Mouse (Mus musculus): ENCODE results near the gene Alb. TPM values are rescaled to one million over a fixed set of nuclear protein-coding genes. Genes with fewer than 3 reads are reported as not detected.

Gene Alb
- total and polyA plus RNA-seq, 2 experiments from 2014 or later: not detected

GRCm38 (mm10) chr5:90490518-90490917, 29.8 kb downstream of the Alb start, which contains the start of gene Afp:
TSS of gene Afp (plus strand) at chr5:90490737.
- TF ChIP-seq CTCF (IDR thresholded peaks at IDR 0.05; ENCODE audit: low read depth): no peak
- H3K36me3 ChIP-seq (ENCODE audit: insufficient read depth): no peaks in the 10 kb centered on the region
- no peaks in the 10 kb centered on the region for H3K9me3 ChIP-seq (ENCODE audit: low read length)
- H3K9ac ChIP-seq: no peak within 1 kb of the TSS
- no peak within 1 kb of the TSS for H3K27ac ChIP-seq (ENCODE audit: low read depth, low read length)
- H3K4me2 ChIP-seq (ENCODE audit: low read depth): no peak within 1 kb of the TSS
- DNase-seq (no peak), ATAC-seq (no peak)
- H3K27me3 ChIP-seq (ENCODE audit: insufficient read depth, low read length): no peaks in the 10 kb centered on the region
- 86% methylated on average over 7 of the region's 7 CpGs for WGBS
- H3K4me1 ChIP-seq (ENCODE audit: insufficient read depth): no peaks in the 10 kb centered on the region
- no peak within 1 kb of the TSS for H3K4me3 ChIP-seq (ENCODE audit: low read depth, low read length)

- no peaks in the 10 kb centered on the region for H3K4me1 ChIP-seq (ENCODE audit: insufficient read depth)
- H3K27me3 ChIP-seq (ENCODE audit: insufficient read depth, low read length): no peaks in the 10 kb centered on the region
- H3K4me3 ChIP-seq (ENCODE audit: low read depth, low read length): no peak overlapping the region
- no peak for DNase-seq
- 83% methylated on average over 9 of the region's 9 CpGs for WGBS
- no peak overlapping the region for H3K27ac ChIP-seq (ENCODE audit: low read depth, low read length)
- H3K4me2 ChIP-seq (ENCODE audit: low read depth): no peak overlapping the region
- ATAC-seq: no peak
- H3K9ac ChIP-seq: no peak overlapping the region
- TF ChIP-seq CTCF (IDR thresholded peaks at IDR 0.05; ENCODE audit: low read depth): no peak
- H3K9me3 ChIP-seq (ENCODE audit: low read length): no peaks in the 10 kb centered on the region
- no peaks in the 10 kb centered on the region for H3K36me3 ChIP-seq (ENCODE audit: insufficient read depth)
These were observed 31.7 kb downstream of the Alb start for GRCm38 (mm10) chr5:90492440-90492839.

- Histone ChIP-seq H3K9ac (no peak overlapping the region), H3K4me1 (ENCODE audit: insufficient read depth) (no peaks in the 10 kb centered on the region), H3K27me3 (ENCODE audit: insufficient read depth, low read length) (no peaks in the 10 kb centered on the region), H3K9me3 (ENCODE audit: low read length) (no peaks in the 10 kb centered on the region), H3K4me3 (ENCODE audit: low read depth, low read length) (no peak overlapping the region), H3K27ac (ENCODE audit: low read depth, low read length) (no peak overlapping the region), H3K36me3 (ENCODE audit: insufficient read depth) (no peaks in the 10 kb centered on the region), H3K4me2 (ENCODE audit: low read depth) (no peak overlapping the region)
- ATAC-seq (no peak), DNase-seq (no peak)
- WGBS: 89% methylated on average over 4 of the region's 4 CpGs
- no peak for TF ChIP-seq CTCF (IDR thresholded peaks at IDR 0.05; ENCODE audit: low read depth)
These were observed 33.6 kb downstream of the Alb start for GRCm38 (mm10) chr5:90494308-90494707.

- H3K4me2 ChIP-seq (ENCODE audit: low read depth): no peak overlapping the region
- 72% methylated on average over 7 of the region's 7 CpGs for WGBS
- DNase-seq: no peak
These were observed 38.8 kb downstream of the Alb start for GRCm38 (mm10) chr5:90499509-90499908.

GRCm38 (mm10) chr5:90500714-90501113, 40.0 kb downstream of the Alb start:
- WGBS: 7% methylated on average over 6 of the region's 6 CpGs
- no peaks in the 10 kb centered on the region for H3K9me3 ChIP-seq (ENCODE audit: low read length)
- ATAC-seq (peak; percentile 72), DNase-seq (peak; percentile 76)
- H3K27ac ChIP-seq (ENCODE audit: low read depth, low read length): no peak overlapping the region
- no peak overlapping the region for H3K9ac ChIP-seq
- H3K4me2 ChIP-seq (ENCODE audit: low read depth): no peak overlapping the region
- peak; percentile 84 for TF ChIP-seq CTCF (IDR thresholded peaks at IDR 0.05; ENCODE audit: low read depth)
- H3K36me3 ChIP-seq (ENCODE audit: insufficient read depth): no peaks in the 10 kb centered on the region
- H3K27me3 ChIP-seq (ENCODE audit: insufficient read depth, low read length): no peaks in the 10 kb centered on the region
- no peaks in the 10 kb centered on the region for H3K4me1 ChIP-seq (ENCODE audit: insufficient read depth)
- no peak overlapping the region for H3K4me3 ChIP-seq (ENCODE audit: low read depth, low read length)

More at GRCm38 (mm10) chr5:90499509-90499908, 38.8 kb downstream of the Alb start:
- no peak overlapping the region for H3K9ac ChIP-seq
- no peak overlapping the region for H3K4me3 ChIP-seq (ENCODE audit: low read depth, low read length)
- H3K4me1 ChIP-seq (ENCODE audit: insufficient read depth): no peaks in the 10 kb centered on the region
- no peak overlapping the region for H3K27ac ChIP-seq (ENCODE audit: low read depth, low read length)
- H3K36me3 ChIP-seq (ENCODE audit: insufficient read depth): no peaks in the 10 kb centered on the region
- ATAC-seq: no peak
- H3K27me3 ChIP-seq (ENCODE audit: insufficient read depth, low read length): no peaks in the 10 kb centered on the region
- TF ChIP-seq CTCF (IDR thresholded peaks at IDR 0.05; ENCODE audit: low read depth): no peak
- no peaks in the 10 kb centered on the region for H3K9me3 ChIP-seq (ENCODE audit: low read length)

- no peak for TF ChIP-seq CTCF (IDR thresholded peaks at IDR 0.05; ENCODE audit: low read depth)
- no peak for ATAC-seq
- Histone ChIP-seq H3K27me3 (ENCODE audit: insufficient read depth, low read length) (no peaks in the 10 kb centered on the region), H3K4me2 (ENCODE audit: low read depth) (no peak overlapping the region), H3K4me1 (ENCODE audit: insufficient read depth) (no peaks in the 10 kb centered on the region), H3K4me3 (ENCODE audit: low read depth, low read length) (no peak overlapping the region), H3K27ac (ENCODE audit: low read depth, low read length) (no peak overlapping the region), H3K9ac (no peak overlapping the region), H3K36me3 (ENCODE audit: insufficient read depth) (no peaks in the 10 kb centered on the region), H3K9me3 (ENCODE audit: low read length) (no peaks in the 10 kb centered on the region)
- WGBS: 86% methylated on average over 5 of the region's 5 CpGs
- no peak for DNase-seq
These were observed 41.1 kb downstream of the Alb start for GRCm38 (mm10) chr5:90501752-90502151.

- H3K27me3 ChIP-seq (ENCODE audit: insufficient read depth, low read length): no peaks in the 10 kb centered on the region
- no peaks in the 10 kb centered on the region for H3K4me1 ChIP-seq (ENCODE audit: insufficient read depth)
- no peak overlapping the region for H3K27ac ChIP-seq (ENCODE audit: low read depth, low read length)
- DNase-seq: no peak
- no peaks in the 10 kb centered on the region for H3K9me3 ChIP-seq (ENCODE audit: low read length)
- WGBS: 83% methylated on average over 11 of the region's 11 CpGs
- no peak for ATAC-seq
- H3K36me3 ChIP-seq (ENCODE audit: insufficient read depth): no peaks in the 10 kb centered on the region
- H3K4me3 ChIP-seq (ENCODE audit: low read depth, low read length): no peak overlapping the region
- no peak overlapping the region for H3K9ac ChIP-seq
- no peak for TF ChIP-seq CTCF (IDR thresholded peaks at IDR 0.05; ENCODE audit: low read depth)
- no peak overlapping the region for H3K4me2 ChIP-seq (ENCODE audit: low read depth)
These were observed 44.0 kb downstream of the Alb start for GRCm38 (mm10) chr5:90504742-90505141.

- WGBS: 81% methylated on average over 2 of the region's 2 CpGs
- no peak for ATAC-seq
- H3K4me2 ChIP-seq (ENCODE audit: low read depth): no peak overlapping the region
These were observed 45.8 kb downstream of the Alb start for GRCm38 (mm10) chr5:90506507-90506906.

More at GRCm38 (mm10) chr5:90506507-90506906, 45.8 kb downstream of the Alb start:
- DNase-seq: no peak
- no peak overlapping the region for H3K4me3 ChIP-seq (ENCODE audit: low read depth, low read length)
- no peak overlapping the region for H3K9ac ChIP-seq
- TF ChIP-seq CTCF (IDR thresholded peaks at IDR 0.05; ENCODE audit: low read depth): no peak
- H3K4me1 ChIP-seq (ENCODE audit: insufficient read depth): no peaks in the 10 kb centered on the region
- H3K9me3 ChIP-seq (ENCODE audit: low read length): no peaks in the 10 kb centered on the region
- H3K27me3 ChIP-seq (ENCODE audit: insufficient read depth, low read length): no peaks in the 10 kb centered on the region
- H3K36me3 ChIP-seq (ENCODE audit: insufficient read depth): no peaks in the 10 kb centered on the region
- H3K27ac ChIP-seq (ENCODE audit: low read depth, low read length): no peak overlapping the region

Data from forebrain, postnatal 0 days (tissue).